In genomic region chr11:58230396-58230910, GRCm38 (mm10) we compare ENCODE assay signal across 25 mouse cellular contexts. TPM values are rescaled to one million over a fixed set of nuclear protein-coding genes. Genes with fewer than 3 reads are reported as not detected.
DNase-seq lines count a peak whose midpoint lies in the region; ATAC-seq and TF ChIP-seq lines count a peak whose summit lies in the region.
"Had no signal": no experiment of that assay in that cellular context is flagged by ENCODE, and none has a peak within 500 bp of the region (broad histone marks: within the 10 kb centered on the region; RNA-seq: fewer than 3 reads in every experiment).

No protein-coding gene starts in this region.

- intact Hi-C loops in heart, postnatal 10 days (cut with DNase I): no loop called here
- intact Hi-C loops in left cerebral cortex, postnatal 10 days (cut with DNase I): no loop called here

- 0 out of 2 replicates have a peak, but pooled peaks have one; percentile 12 for TF ChIP-seq CTCF in thymus, adult 2 months (IDR thresholded peaks at IDR 0.05; ENCODE audit: borderline replicate concordance, control insufficient read depth, extremely low read depth, insufficient read depth, low read length, poor library complexity)

- no peak for TF ChIP-seq POLR2A in thymus, adult 2 months (IDR thresholded peaks at IDR 0.05; ENCODE audit: control insufficient read depth, extremely low read depth, insufficient read depth, low read length, poor library complexity)

- no peak overlapping the region for H3K4me3 ChIP-seq in heart, embryonic 10.5 days
- H3K4me3 ChIP-seq in thymus, adult 2 months (ENCODE audit: control insufficient read depth, insufficient read depth, low read length): no peak overlapping the region
- H3K4me3 ChIP-seq in liver, embryonic 12.5 days: no peak overlapping the region
- H3K4me3 ChIP-seq: erythroblast, embryonic 14.5 days; forebrain, embryonic 13.5 days; liver, embryonic 15.5 days; midbrain, embryonic 15.5 days had no signal

- H3K4me1 ChIP-seq in heart, embryonic 10.5 days: peaks cover 11% of the 10 kb centered on the region; the same call in 1 of the 2 replicates
- peaks cover 10% of the 10 kb centered on the region for H3K4me1 ChIP-seq in thymus, adult 2 months (replicated peaks; ENCODE audit: control insufficient read depth, insufficient read depth, low read length)
- peaks cover 5% of the 10 kb centered on the region for H3K4me1 ChIP-seq in liver, embryonic 12.5 days
- H3K4me1 ChIP-seq: forebrain, embryonic 13.5 days; midbrain, embryonic 15.5 days had no signal

- H3K9me3 ChIP-seq in heart, embryonic 10.5 days: no peaks in the 10 kb centered on the region
- no peaks in the 10 kb centered on the region for H3K9me3 ChIP-seq in liver, embryonic 12.5 days (replicated peaks)
- H3K9me3 ChIP-seq: forebrain, embryonic 13.5 days; liver, embryonic 15.5 days; midbrain, embryonic 15.5 days had no signal

- no peak overlapping the region for H3K27ac ChIP-seq in heart, embryonic 10.5 days
- H3K27ac ChIP-seq in thymus, adult 2 months (ENCODE audit: control insufficient read depth, insufficient read depth, low read length): peak overlapping the region; percentile 60; the same call in 1 of the 2 replicates
- H3K27ac ChIP-seq in liver, embryonic 12.5 days: no peak overlapping the region
- H3K27ac ChIP-seq: forebrain, embryonic 13.5 days; kidney, postnatal 0 days; liver, embryonic 15.5 days; midbrain, embryonic 15.5 days had no signal

- H3K27me3 ChIP-seq in heart, embryonic 10.5 days (ENCODE audit: insufficient read depth, poor library complexity, severe bottlenecking): no peaks in the 10 kb centered on the region; the same call in 1 of the 2 replicates
- no peaks in the 10 kb centered on the region for H3K27me3 ChIP-seq in thymus, adult 2 months (ENCODE audit: control insufficient read depth, insufficient read depth, low read length)
- H3K27me3 ChIP-seq in liver, embryonic 12.5 days (replicated peaks): peaks cover 26% of the 10 kb centered on the region
- H3K27me3 ChIP-seq: forebrain, embryonic 13.5 days; midbrain, embryonic 15.5 days had no signal

- ATAC-seq in liver, embryonic 12.5 days: no peak
- ATAC-seq: forebrain, embryonic 13.5 days; hindbrain, embryonic 16.5 days; midbrain, embryonic 15.5 days had no signal

- WGBS in heart, embryonic 10.5 days: 53% methylated on average over 16 of the region's 16 CpGs
- 48% methylated on average over 16 of the region's 16 CpGs for WGBS in thymus, adult 2 months
- WGBS in liver, embryonic 12.5 days (ENCODE audit: insufficient replicate concordance): 52% methylated on average over 16 of the region's 16 CpGs

- DNase-seq in heart, embryonic 10.5 days (ENCODE audit: low spot score): peak; percentile 75
- DNase-seq in heart, postnatal 10 days: no peak
- DNase-seq in CD4-positive helper T cell, adult 2 months (ENCODE audit: low read depth, low spot score): peak; percentile 35
- DNase-seq in T-cell, adult 2 months (ENCODE audit: low spot score): peak; percentile 66
- peak; percentile 61 for DNase-seq in thymus, adult 2 months
- no peak for DNase-seq in layer of hippocampus, adult 18-20 months (ENCODE audit: low spot score in 2 of 2)
- no peak for DNase-seq in left cerebral cortex, postnatal 10 days (ENCODE audit: extremely low spot score in 1 of 2, low spot score in 2 of 2)
- DNase-seq: adrenal gland, postnatal 25 days; B cell, adult 2 months; cerebellum, adult 11 months; cerebellum, postnatal 10 days; gastrocnemius, postnatal 36 days; kidney, adult 18-20 months had no signal

- no peaks in the 10 kb centered on the region for H3K36me3 ChIP-seq in heart, embryonic 10.5 days
- no peaks in the 10 kb centered on the region for H3K36me3 ChIP-seq in thymus, adult 2 months (ENCODE audit: control insufficient read depth, insufficient read depth, low read length)
- no peaks in the 10 kb centered on the region for H3K36me3 ChIP-seq in liver, embryonic 12.5 days
- H3K36me3 ChIP-seq: liver, embryonic 15.5 days; midbrain, embryonic 15.5 days had no signal

- no peak overlapping the region for H3K9ac ChIP-seq in liver, embryonic 12.5 days
- H3K9ac ChIP-seq: forebrain, embryonic 13.5 days; liver, embryonic 15.5 days; midbrain, embryonic 15.5 days had no signal

- H3K4me2 ChIP-seq in liver, embryonic 12.5 days: no peak overlapping the region
- H3K4me2 ChIP-seq: forebrain, embryonic 13.5 days; heart, embryonic 11.5 days; liver, embryonic 15.5 days; midbrain, embryonic 15.5 days had no signal

RNA-seq across cellular contexts. Expression of gene Irgm2, which starts 31.0 kb away (rescaled TPM):
- 0.90 and 1.1 TPM in 2 replicates for polyA plus RNA-seq in heart, embryonic 10.5 days (2016; fragmentation: Nextera tagmentation; extraction: Ambion mirVana)
- 1 to 10 TPM; 5.1 to 7.4 TPM for total RNA-seq in heart, postnatal 10 days (2021)
- polyA plus RNA-seq in thymus, adult 2 months (2012; rRNA removed): 17.1 and 20.1 TPM in 2 replicates
- 1 to 10 TPM; 1.9 to 2.2 TPM for total RNA-seq in layer of hippocampus, adult 18-20 months (2021)
- 1 to 10 TPM; 1.2 to 1.5 TPM for total RNA-seq in left cerebral cortex, postnatal 10 days (2021)
- 2.9 and 3.0 TPM in 2 replicates for polyA plus RNA-seq in liver, embryonic 12.5 days (2016; fragmentation: Nextera tagmentation; extraction: Ambion mirVana)

RNA-seq across cellular contexts. Expression of gene Igtp, which starts 31.1 kb away (rescaled TPM):
- polyA plus RNA-seq in heart, embryonic 10.5 days (2016; fragmentation: Nextera tagmentation; extraction: Ambion mirVana): 3.1 and 3.4 TPM in 2 replicates
- 1 to 10 TPM; 3.1 to 5.1 TPM for total RNA-seq in heart, postnatal 10 days (2021)
- polyA plus RNA-seq in thymus, adult 2 months (2012; rRNA removed): 58.1 and 60.9 TPM in 2 replicates
- 1 to 10 TPM; 2.2 to 2.3 TPM for total RNA-seq in layer of hippocampus, adult 18-20 months (2021)
- total RNA-seq in left cerebral cortex, postnatal 10 days (2021): 1 to 10 TPM; 1.1 to 1.9 TPM
- polyA plus RNA-seq in liver, embryonic 12.5 days (2016; fragmentation: Nextera tagmentation; extraction: Ambion mirVana): 6.3 and 6.4 TPM in 2 replicates

RNA-seq across cellular contexts. Expression of gene 4930438A08Rik, which starts 44.1 kb away (rescaled TPM):
- not detected in 2 replicates for polyA plus RNA-seq in heart, embryonic 10.5 days (2016; fragmentation: Nextera tagmentation; extraction: Ambion mirVana)
- not detected for total RNA-seq in heart, postnatal 10 days (2021)
- polyA plus RNA-seq in thymus, adult 2 months (2012; rRNA removed): 0.07 and 0.29 TPM in 2 replicates
- total RNA-seq in layer of hippocampus, adult 18-20 months (2021): not detected
- total RNA-seq in left cerebral cortex, postnatal 10 days (2021): not detected
- polyA plus RNA-seq in liver, embryonic 12.5 days (2016; fragmentation: Nextera tagmentation; extraction: Ambion mirVana): 0.14 and 0.43 TPM in 2 replicates
- total RNA-seq: adrenal gland, postnatal 25 days; gastrocnemius, postnatal 36 days; layer of hippocampus, postnatal 25 days; left cerebral cortex, postnatal 25 days had no signal
- polyA plus RNA-seq: erythroblast, embryonic 14.5 days; forebrain, embryonic 13.5 days; heart, embryonic 11.5 days; lung, embryonic 16.5 days; midbrain, embryonic 15.5 days; neural tube, embryonic 11.5 days had no signal

RNA-seq across cellular contexts. Expression of gene Mrpl22, which starts 59.0 kb away (rescaled TPM):
- polyA plus RNA-seq in heart, embryonic 10.5 days (2016; fragmentation: Nextera tagmentation; extraction: Ambion mirVana): 116 and 137 TPM in 2 replicates
- 10 to 100 TPM; 49.5 to 54.2 TPM for total RNA-seq in heart, postnatal 10 days (2021)
- 41.3 and 42.0 TPM in 2 replicates for polyA plus RNA-seq in thymus, adult 2 months (2012; rRNA removed)
- 10 to 100 TPM; 32.4 to 37.6 TPM for total RNA-seq in layer of hippocampus, adult 18-20 months (2021)
- 10 to 100 TPM; 31.0 to 38.0 TPM for total RNA-seq in left cerebral cortex, postnatal 10 days (2021)
- polyA plus RNA-seq in liver, embryonic 12.5 days (2016; fragmentation: Nextera tagmentation; extraction: Ambion mirVana): 129 and 137 TPM in 2 replicates

Comparison
In these comparisons a context has a peak if more than half of its experiments do, and no peak if none do; other contexts are left out.
1. DNase-seq: peak in heart, embryonic 10.5 days (single experiment), CD4-positive helper T cell, adult 2 months (single experiment), T-cell, adult 2 months (single experiment) and thymus, adult 2 months (single experiment); none in heart, postnatal 10 days (0 of 2), layer of hippocampus, adult 18-20 months (0 of 2) and left cerebral cortex, postnatal 10 days (0 of 2).